Mouse (Mus musculus) effector memory CD4-positive, alpha-beta T cell, adult 5 months (primary cell): ENCODE measurements around the gene Scn3a. TPM values are rescaled to one million over a fixed set of nuclear protein-coding genes. Genes with fewer than 3 reads are reported as not detected.

Experiments
- polyA plus RNA-seq: library from polyadenylated mRNA; unstranded; fragments of 100-300 nt; shearing (Covaris generic); gene quantifications from one replicate; pipeline ENCODE4 v1.2.1, GENCODE M21; 2017

Scn3a gene
- 0.09 TPM for polyA plus RNA-seq

DNA sequence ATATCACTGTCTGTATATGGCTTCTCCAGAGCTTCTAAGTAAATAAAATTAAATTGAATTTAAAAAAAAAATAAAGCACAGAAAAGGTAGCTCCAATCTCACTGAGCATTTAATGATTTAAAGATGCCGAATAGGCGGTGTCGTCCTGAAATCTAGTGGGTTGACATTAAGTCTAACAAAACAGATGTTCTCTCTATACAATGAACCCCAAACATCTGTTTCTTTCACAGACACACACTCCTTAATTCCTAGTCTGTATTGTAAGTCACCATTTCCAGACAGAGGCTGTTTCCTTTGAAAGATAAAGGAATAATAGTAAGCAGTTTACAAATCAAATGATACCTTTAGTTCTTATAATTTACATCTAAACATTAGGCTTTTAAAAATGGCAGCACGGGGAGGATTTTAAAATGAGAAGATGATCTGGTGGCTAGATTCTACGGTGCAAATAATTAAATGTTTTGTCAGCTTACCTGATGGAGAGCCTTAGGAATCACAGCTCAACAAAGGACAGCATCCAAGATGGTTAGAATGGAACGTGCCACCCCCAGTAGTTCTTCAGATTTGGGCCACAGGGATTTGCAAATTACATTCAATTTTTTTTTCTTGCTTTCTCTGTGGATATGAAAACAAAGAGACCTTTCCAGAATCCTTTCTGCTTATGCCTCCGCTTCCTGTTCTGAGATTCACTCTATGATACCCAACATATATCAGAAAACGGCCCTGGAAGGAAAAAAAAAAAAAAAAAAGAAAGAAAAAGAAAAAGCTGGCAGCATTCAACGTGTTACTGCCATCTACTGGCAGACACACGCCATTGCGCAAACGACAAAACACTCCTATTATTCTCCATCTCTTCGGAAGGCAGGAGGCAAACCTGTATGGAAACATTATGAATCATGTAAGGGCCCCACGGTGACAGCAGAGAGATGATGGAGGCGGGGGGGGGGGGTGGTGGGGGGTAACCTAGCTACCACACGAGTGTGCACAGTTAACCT, at the start of gene Scn3a:
Scn3a (minus strand) TSS at position 835 of the 995 bp plus-strand sequence.

Other genes starting within 250 kb of the Scn3a start
- 0.26 TPM for gene Slc38a11, start 203.6 kb downstream of the Scn3a start, polyA plus RNA-seq
- gene Scn2a, start 53.1 kb upstream of the Scn3a start, polyA plus RNA-seq: 0.14 TPM